Mouse (Mus musculus): Measurements from ENCODE around the gene Casp2. TPM values are rescaled to one million over a fixed set of nuclear protein-coding genes. Genes with fewer than 3 reads are reported as not detected.

The Casp2 gene
- total RNA-seq, 2 experiments from 2014 or later: 60.7 to 108 TPM

GRCm38 (mm10) chr6:42265391-42266330 lies 876 bp downstream of the Casp2 start:
- ATAC-seq (replicated peaks; ENCODE audit: low FRiP score, poor library complexity, severe bottlenecking): peak; percentile 52

DNA sequence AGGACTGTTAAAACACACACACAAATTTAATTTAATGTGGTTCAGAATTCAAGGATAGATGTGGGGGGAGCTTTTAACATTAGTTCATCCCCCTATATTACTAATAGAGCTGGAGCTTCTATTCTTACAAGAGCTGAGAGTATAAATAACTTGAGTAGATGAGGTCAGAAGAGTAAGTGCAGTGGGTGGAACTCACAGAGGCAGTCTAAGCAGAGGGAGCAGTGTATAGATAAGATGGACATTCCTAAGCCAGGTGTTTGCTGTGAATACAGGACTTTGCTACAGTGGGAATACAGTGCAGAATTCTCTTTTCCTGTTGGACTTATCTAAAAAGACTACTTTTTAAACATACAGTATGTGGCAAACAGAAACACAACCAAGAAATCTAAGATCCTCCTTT lies 6.0 kb downstream of the Casp2 start:
- ATAC-seq (replicated peaks; ENCODE audit: low FRiP score, poor library complexity, severe bottlenecking): no peak

GRCm38 (mm10) chr6:42276151-42276550 lies 11.4 kb downstream of the Casp2 start:
- no peak for ATAC-seq (replicated peaks; ENCODE audit: low FRiP score, poor library complexity, severe bottlenecking)

DNA sequence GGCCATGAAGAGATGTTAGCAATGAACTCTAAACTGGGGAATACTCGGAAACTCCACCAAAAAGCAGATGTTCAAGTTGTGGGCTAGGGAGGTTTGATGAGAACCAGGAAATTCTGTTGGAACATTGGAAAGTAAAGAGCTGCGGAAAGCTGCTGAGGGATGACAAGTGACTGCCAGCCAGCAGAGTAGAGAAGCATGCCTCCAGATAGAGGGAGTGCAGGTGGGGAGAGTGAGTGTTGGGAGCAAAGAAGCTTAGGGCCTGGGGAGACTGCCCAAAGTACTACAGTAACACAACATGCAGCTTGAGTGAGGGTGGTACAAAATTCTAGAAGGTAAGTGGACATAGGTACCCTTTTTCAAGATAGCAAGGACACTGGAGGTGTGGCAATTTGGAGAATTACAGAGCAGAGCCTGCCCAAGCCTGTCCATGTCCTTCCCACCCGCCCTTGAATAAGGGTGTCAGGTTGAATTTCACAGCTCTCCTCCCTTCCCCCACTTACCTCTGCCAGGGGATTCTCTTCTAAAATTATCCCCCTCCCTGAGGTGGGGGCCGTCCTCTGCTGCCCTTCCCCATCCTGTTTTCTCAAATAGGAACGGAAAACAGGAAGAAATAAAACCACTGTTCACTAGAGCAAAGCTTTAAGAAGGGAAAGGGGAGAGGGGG lies 18.2 kb downstream of the Casp2 start:
- no peak for ATAC-seq (replicated peaks; ENCODE audit: low FRiP score, poor library complexity, severe bottlenecking)

DNA sequence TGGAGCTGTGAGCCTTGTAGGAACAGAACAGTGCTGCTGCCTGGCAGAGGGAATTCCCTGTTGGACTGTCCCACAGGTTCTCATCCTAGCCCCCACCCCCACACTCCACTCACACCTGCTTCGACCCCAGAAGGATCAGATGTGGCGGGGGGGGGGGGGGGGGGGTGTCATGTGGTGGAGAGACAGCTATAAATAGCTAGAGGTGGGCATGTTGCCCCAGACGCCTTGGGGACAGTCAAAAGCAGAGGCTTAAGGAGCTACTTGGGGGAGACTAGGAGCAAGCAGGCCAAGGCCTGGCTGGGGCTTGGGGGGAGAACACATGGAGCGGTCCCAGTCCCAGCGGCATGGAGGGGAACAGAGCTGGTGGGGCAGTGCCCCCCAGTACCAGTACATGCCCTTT lies 21.7 kb downstream of the Casp2 start, which contains the start of gene Clcn1:
Gene Clcn1, plus strand, starts transcription at position 238 of the 400 bp plus-strand sequence.
- no peak for ATAC-seq (replicated peaks; ENCODE audit: low FRiP score, poor library complexity, severe bottlenecking)

GRCm38 (mm10) chr6:42287562-42287961 lies 22.8 kb downstream of the Casp2 start:
- ATAC-seq (replicated peaks; ENCODE audit: low FRiP score, poor library complexity, severe bottlenecking): no peak

DNA sequence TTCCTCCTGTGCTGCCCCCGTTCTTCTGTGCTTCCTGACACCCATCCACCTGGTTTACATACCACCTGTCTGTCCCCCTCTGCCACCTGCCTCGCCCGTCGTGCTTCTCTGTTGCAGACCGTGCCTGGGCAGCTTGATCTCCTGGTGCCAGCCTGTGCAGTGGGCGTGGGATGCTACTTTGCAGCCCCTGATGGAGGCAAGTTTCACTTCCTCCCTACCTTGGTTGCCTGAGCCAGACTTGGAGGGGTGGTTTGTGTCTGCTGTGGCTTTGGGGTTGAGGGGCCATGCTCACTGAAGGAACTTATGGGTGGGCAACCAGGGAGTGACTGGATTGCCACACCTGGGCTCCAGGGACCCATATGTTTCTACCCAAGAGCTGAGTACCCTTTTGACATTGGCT lies 28.5 kb downstream of the Casp2 start:
- no peak for ATAC-seq (replicated peaks; ENCODE audit: low FRiP score, poor library complexity, severe bottlenecking)

GRCm38 (mm10) chr6:42295549-42296094 lies 30.8 kb downstream of the Casp2 start:
- ATAC-seq (replicated peaks; ENCODE audit: low FRiP score, poor library complexity, severe bottlenecking): no peak

DNA sequence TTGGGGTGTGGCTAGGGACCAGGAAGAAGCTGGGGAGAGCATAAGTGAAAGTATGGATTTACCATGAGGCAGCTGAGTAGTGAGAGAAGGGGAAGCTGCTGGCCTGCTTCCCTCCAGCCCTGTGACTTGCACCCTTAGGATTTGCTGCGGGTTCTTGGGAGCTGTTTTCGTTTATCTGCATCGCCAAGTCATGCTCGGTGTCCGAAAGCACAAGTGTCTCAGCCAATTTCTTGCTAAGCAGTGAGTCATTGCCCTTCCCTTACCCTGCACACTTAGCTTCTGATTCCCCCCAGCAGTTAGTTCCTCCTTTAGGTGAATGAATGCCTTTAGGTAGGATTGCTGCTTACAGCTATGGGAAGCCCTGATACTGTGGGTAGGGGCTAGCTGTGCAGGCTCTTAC lies 34.6 kb downstream of the Casp2 start:
- ATAC-seq (replicated peaks; ENCODE audit: low FRiP score, poor library complexity, severe bottlenecking): no peak

- no peak for ATAC-seq (replicated peaks; ENCODE audit: low FRiP score, poor library complexity, severe bottlenecking)
Measured at GRCm38 (mm10) chr6:42309816-42310378, 45.1 kb downstream of the Casp2 start.

- no peak for ATAC-seq (replicated peaks; ENCODE audit: low FRiP score, poor library complexity, severe bottlenecking)
Measured at GRCm38 (mm10) chr6:42310427-42311053, 45.8 kb downstream of the Casp2 start.

DNA sequence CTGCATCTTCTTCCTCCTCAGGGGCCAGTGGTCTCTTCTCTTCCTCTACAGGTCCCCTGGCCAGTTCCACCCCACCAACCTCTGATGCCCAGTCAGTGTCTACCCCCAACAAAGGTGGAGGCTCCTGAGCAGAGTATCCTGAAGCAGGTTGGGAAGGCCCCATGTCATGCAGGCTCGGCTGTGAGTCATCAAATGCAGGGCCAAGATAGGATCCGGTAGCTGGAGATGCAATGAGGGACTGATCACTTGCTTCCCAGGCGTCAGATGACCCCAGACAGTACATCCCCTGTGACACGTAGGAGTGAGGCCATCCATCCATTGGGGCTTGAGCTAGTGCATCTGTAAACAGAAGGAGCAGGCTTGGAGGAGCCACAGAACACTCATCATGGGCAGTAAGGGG lies 53.5 kb downstream of the Casp2 start:
- ATAC-seq (replicated peaks; ENCODE audit: low FRiP score, poor library complexity, severe bottlenecking): no peak

DNA sequence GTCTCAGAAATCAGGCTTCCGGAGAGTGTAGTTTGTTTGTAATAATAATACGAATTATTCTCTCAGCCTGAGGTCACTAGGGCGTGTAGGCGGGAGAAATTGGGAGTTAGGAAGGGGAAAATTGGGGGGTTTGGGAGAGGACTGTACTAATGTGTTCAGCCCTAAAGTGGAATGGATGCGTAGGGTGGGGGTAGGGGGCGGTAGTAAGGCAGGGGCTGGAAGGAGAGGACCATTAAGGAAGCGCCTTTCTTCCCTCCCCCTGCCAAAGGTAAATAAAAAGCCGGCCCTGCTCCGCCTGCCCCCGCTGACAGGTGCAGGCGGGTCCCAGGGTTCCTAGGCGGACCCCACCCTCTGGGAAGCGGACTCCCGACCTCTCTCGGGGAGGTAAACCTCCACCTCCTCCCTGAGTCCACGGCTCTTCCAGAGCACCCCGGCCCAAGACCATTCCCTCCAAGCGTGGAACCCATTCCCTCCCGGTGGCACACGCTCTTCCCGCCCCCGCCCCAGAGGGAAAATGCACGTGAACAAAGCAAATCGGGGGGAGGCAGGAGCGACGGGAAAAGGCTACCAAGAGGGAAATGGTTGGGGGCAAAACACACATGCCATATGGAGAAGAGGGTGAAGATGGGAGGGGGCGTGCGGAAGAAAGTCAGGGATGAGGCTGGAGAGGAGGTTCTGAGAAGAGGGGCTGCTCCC lies 58.7 kb downstream of the Casp2 start:
- no peak for ATAC-seq (replicated peaks; ENCODE audit: low FRiP score, poor library complexity, severe bottlenecking)

GRCm38 (mm10) chr6:42324067-42324481 lies 59.3 kb downstream of the Casp2 start:
- ATAC-seq (replicated peaks; ENCODE audit: low FRiP score, poor library complexity, severe bottlenecking): no peak

GRCm38 (mm10) chr6:42324482-42325267 lies 59.9 kb downstream of the Casp2 start, which contains the start of gene Fam131b:
Fam131b (minus strand) TSS chr6:42324643.
- ATAC-seq (replicated peaks; ENCODE audit: low FRiP score, poor library complexity, severe bottlenecking): no peak

DNA sequence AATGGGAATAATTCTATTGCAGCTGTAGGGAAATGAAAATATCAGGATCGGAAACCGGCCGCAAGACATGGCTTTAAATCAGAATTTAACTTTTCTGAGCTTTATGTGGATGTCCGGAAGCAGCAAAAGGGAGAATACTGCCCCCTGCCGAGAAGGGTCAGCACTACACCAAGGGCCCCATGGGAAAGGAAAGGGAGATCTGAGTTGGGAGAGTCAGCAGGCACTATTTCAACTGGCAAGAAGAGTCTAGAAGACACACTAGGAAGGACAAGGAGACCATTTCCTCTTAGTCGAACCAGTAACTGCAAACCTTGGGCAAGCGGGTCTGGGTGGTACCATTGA lies 60.5 kb downstream of the Casp2 start:
- 0 out of 2 replicates have a peak, but pooled peaks have one; percentile 34 for ATAC-seq (replicated peaks; ENCODE audit: low FRiP score, poor library complexity, severe bottlenecking)

DNA sequence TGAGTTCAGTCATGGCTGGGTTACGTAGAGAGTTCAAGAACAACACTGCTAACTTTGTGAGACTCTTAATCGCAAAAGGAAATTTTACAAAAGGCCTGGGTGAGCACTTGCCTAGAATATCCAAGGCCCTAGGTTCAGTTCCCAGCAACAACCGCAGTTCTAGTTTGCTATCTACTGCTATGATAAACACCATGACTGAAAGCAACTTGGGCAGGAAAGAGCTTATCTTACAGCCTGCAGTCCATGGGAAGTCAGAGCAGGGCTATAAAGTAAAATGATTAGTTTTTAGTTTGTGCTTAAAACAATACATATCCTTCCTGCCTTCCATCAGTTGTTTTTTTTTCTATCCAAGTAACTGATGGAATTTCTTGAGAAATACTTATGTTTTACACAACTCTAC lies 61.7 kb downstream of the Casp2 start:
- ATAC-seq (replicated peaks; ENCODE audit: low FRiP score, poor library complexity, severe bottlenecking): no peak

DNA sequence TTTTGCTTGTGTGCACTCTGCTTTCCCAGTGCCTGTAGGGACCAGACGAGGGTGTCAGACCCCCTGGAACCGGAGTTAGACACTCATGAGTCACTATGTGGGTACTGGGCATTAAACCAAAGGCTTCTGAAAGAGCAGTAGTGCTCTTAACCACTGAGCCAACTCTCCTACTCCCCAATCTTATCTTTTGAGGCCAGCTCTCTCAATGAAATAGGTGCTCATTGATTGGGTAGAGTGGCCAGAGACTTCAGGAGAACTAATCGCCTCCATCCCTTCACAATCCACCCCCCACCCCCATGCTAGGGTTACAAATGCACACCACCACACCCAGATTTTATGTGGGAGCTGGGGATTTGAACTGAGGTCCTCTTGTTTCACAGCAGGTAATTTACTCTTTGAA lies 64.0 kb downstream of the Casp2 start:
- no peak for ATAC-seq (replicated peaks; ENCODE audit: low FRiP score, poor library complexity, severe bottlenecking)

- no peak for ATAC-seq (replicated peaks; ENCODE audit: low FRiP score, poor library complexity, severe bottlenecking)
Measured at GRCm38 (mm10) chr6:42330216-42330615, 65.4 kb downstream of the Casp2 start.

All from erythroid progenitor cell, adult 5-6 weeks (primary cell).